Mouse (Mus musculus) C2C12 (cell line): ENCODE data around the gene Cox6b2. TPM values are rescaled to one million over a fixed set of nuclear protein-coding genes. Genes with fewer than 3 reads are reported as not detected.

Experiments used
- H3K27me3 ChIP-seq: one replicate; pipeline ENCODE4 v1.6.1; 2011; ENCODE audit not compliant: control insufficient read depth, insufficient read depth, insufficient read length
- H3K36me3 ChIP-seq: one replicate; pipeline ENCODE4 v1.6.1; 2011; ENCODE audit not compliant: control insufficient read depth, insufficient read depth
- H3K4me3 ChIP-seq: one replicate; pipeline ENCODE4 v1.5.1; 2011; ENCODE audit warnings: mild to moderate bottlenecking, control low read depth; ENCODE audit not compliant: poor library complexity, insufficient read depth, severe bottlenecking
- H3K79me2 ChIP-seq: one replicate; pipeline ENCODE4 v1.6.1; 2011; ENCODE audit not compliant: control insufficient read depth, insufficient read depth
- H3K79me3 ChIP-seq: one replicate; pipeline ENCODE4 v1.6.1; 2011; ENCODE audit warnings: low read depth, control low read depth
- H3ac ChIP-seq: one replicate; pipeline ENCODE3; 2011; ENCODE audit warnings: low read depth; ENCODE audit not compliant: control insufficient read depth, insufficient read length
- CEBPB ChIP-seq: IDR thresholded peaks from one replicate; pipeline ENCODE4 v1.6.1; 2011; ENCODE audit warnings: low read depth, mild to moderate bottlenecking, control low read depth, moderate library complexity
- CTCF ChIP-seq: IDR thresholded peaks from one replicate; pipeline ENCODE4 v1.5.1; 2011; ENCODE audit not compliant: control insufficient read depth, insufficient read depth, insufficient read length
- FOSL1 ChIP-seq: IDR thresholded peaks from one replicate; pipeline ENCODE4 v1.8.0; 2011; ENCODE audit warnings: mild to moderate bottlenecking, low read length; ENCODE audit not compliant: poor library complexity, insufficient read depth, severe bottlenecking
- MAX ChIP-seq: IDR thresholded peaks from one replicate; pipeline ENCODE4 v1.6.1; 2011; ENCODE audit warnings: mild to moderate bottlenecking, control low read depth
- MYOD1 ChIP-seq: IDR thresholded peaks from one replicate; pipeline ENCODE4 v1.6.1; 2011; ENCODE audit warnings: low read depth; ENCODE audit not compliant: control insufficient read depth, insufficient read length
- MYOG ChIP-seq: IDR thresholded peaks from one replicate; pipeline ENCODE4 v1.6.1; 2011; ENCODE audit not compliant: control insufficient read depth, insufficient read length; ENCODE audit errors: extremely low read depth
- USF1 ChIP-seq: IDR thresholded peaks from one replicate; pipeline ENCODE4 v1.6.1; 2011; ENCODE audit warnings: low read depth, mild to moderate bottlenecking, control low read depth, moderate library complexity
- polyA plus RNA-seq: library from polyadenylated mRNA; unstranded; fragments of >200 nt; fragmentation: generic; extraction: Trizol; gene quantifications from one replicate; pipeline ENCODE4 v1.2.1, GENCODE M21; 2012; ENCODE audit warnings: missing spikeins

The Cox6b2 gene
- polyA plus RNA-seq, 1 experiment: 0.26 TPM

DNA sequence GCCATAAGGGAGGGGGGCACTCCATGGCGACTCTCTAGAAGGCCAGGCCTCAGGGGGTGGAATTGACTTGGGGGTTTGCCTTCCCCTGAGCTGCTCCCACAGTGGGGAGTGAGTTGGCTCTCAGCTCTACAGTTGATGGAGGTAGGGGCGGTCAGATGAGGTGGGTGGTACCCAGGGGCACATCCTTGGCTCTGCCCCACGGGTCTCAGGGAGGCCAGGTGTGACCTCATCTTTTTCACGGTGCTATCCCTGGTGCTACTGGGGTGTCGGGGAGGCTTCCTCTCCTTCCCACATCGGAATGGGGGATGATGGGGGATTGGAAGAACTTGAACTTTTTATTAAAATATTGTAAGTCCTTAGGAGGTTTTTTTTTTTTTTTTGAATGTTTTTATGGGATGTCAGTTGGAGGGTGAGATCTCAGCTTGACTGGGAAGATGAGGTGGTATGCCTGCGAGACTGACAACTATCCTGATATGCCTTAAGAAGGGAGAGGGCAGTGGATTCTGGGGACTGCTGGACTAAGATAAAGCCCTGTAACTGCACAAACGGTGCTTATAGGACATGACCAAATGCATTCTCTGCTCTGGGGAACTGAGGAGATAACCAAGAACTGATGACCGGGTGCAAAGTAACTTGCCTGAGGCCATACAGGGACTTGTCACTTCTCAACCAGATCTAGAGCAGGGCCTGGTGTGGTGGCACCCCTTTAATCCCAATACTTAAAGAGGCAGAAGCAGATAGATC, 5.6 kb downstream of the Cox6b2 start:
- Histone ChIP-seq H3K4me3 (no peak overlapping the region), H3ac (no peak overlapping the region), H3K79me2 (no peaks in the 10 kb centered on the region), H3K79me3 (no peaks in the 10 kb centered on the region), H3K36me3 (no peaks in the 10 kb centered on the region), H3K27me3 (peaks cover 4% of the 10 kb centered on the region)
- TF ChIP-seq MAX (no peak), MYOD1 (no peak), FOSL1 (no peak), CEBPB (no peak), CTCF (no peak), USF1 (no peak), MYOG (no peak)

DNA sequence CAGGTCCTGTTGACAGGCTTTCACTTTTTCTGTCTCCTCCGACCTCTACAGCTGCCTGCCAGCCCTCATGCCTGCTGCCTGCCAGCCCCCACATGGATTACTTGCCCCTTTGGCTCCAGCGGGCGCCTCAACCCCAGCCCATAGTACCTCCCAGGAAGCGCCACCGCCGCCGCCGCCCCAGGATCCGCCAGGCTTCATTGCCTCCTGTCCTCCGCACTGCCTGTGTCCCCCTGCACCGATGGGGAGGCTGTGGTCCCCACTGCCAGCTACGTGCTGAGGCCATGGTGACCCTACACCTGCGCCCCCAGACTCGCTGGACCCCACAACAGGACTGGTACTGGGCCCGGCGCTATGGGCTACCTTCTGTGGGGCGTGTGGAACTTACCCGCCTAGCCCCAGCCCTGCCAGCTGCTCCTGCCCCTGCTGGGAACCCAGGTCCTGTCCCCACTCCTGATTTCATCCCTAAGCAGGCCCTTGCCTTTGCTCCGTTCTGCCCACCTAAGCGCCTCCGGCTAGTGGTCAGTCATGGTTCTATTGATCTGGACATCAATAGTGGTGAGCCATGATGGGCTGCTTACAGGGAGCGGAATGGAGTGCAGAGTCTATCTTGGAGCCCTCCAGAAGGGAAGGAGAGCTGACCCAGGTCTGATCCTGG, 6.4 kb downstream of the Cox6b2 start:
- Histone ChIP-seq H3ac (no peak overlapping the region), H3K79me2 (no peaks in the 10 kb centered on the region), H3K4me3 (no peak overlapping the region), H3K36me3 (no peaks in the 10 kb centered on the region), H3K27me3 (no peaks in the 10 kb centered on the region), H3K79me3 (no peaks in the 10 kb centered on the region)
- TF ChIP-seq MAX: no peak
- no peak for TF ChIP-seq CTCF
- no peak for TF ChIP-seq FOSL1
- no peak for TF ChIP-seq MYOG
- TF ChIP-seq CEBPB: no peak
- TF ChIP-seq MYOD1: no peak
- no peak for TF ChIP-seq USF1

DNA sequence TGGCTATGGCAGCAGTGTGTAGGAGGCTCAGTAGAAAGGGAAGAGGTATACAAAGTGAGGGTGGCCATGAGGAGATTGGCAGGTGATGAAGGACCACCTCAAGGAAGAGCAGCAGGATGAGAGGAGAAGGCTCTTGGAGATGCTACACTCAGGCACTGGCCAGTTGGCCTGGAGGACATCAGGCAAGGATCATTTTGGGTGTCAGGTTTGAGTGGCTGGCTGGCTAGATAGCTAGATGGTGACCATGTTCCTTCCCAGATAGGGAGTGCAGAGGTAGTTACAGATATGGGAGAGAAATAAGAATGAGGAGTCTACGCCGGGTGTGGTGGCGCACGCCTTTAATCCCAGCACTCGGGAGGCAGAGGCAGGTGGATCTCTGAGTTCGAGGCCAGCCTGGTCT, 8.0 kb downstream of the Cox6b2 start:
- Histone ChIP-seq H3K27me3 (no peaks in the 10 kb centered on the region), H3ac (no peak overlapping the region), H3K79me2 (peaks cover 7% of the 10 kb centered on the region), H3K36me3 (no peaks in the 10 kb centered on the region), H3K79me3 (peaks cover 2% of the 10 kb centered on the region), H3K4me3 (no peak overlapping the region)
- TF ChIP-seq CTCF (no peak), CEBPB (no peak), FOSL1 (no peak), MAX (no peak), MYOD1 (no peak), MYOG (no peak), USF1 (no peak)

GRCm38 (mm10) chr7:4743354-4743753, 9.5 kb downstream of the Cox6b2 start:
- Histone ChIP-seq H3K27me3 (no peaks in the 10 kb centered on the region), H3K36me3 (no peaks in the 10 kb centered on the region), H3K79me2 (peaks cover 7% of the 10 kb centered on the region), H3K79me3 (peaks cover 2% of the 10 kb centered on the region), H3K4me3 (no peak overlapping the region), H3ac (no peak overlapping the region)
- TF ChIP-seq MYOG (no peak), CEBPB (no peak)

DNA sequence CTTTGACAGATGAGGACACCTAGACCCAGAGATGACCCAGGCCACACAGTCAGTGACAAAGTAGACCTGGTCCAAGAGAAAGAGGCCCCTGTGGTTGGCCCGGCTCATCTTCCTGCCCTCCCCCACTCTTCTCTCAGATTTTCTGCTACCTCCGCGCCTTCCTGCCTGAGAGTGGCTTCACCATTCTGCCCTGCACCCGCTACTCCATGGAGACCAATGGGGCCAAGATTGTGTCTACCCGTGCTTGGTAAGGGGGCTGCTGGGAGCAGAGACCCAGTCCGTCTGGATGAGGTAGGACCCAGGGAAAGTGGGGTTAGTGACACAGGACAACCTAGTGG, 10.4 kb downstream of the Cox6b2 start:
- Histone ChIP-seq H3K79me3 (peaks cover 2% of the 10 kb centered on the region), H3K79me2 (peaks cover 7% of the 10 kb centered on the region), H3K4me3 (no peak overlapping the region), H3ac (no peak overlapping the region), H3K27me3 (no peaks in the 10 kb centered on the region), H3K36me3 (no peaks in the 10 kb centered on the region)
- TF ChIP-seq CEBPB: no peak
- no peak for TF ChIP-seq FOSL1
- no peak for TF ChIP-seq MAX
- TF ChIP-seq MYOD1: no peak
